Mouse (Mus musculus) forebrain, embryonic 11.5 days (tissue): ENCODE measurements around the gene Ssr4. TPM values are rescaled to one million over a fixed set of nuclear protein-coding genes. Genes with fewer than 3 reads are reported as not detected.
A peak's percentile ranks its signal among the peaks of the same experiment; 100 is the strongest.

Source experiments
- ATAC-seq: fragments of 200-750 bp; cut with Nextera tagmentation; replicated peaks from 2 replicates; pipeline ENCODE4 v1.8.0; 2017; ENCODE audit warnings: moderate TSS enrichment; ENCODE audit not compliant: low FRiP score
- DNase-seq: peaks from one replicate; pipeline ENCODE4 v3.0.0-alpha.2; 2017; ENCODE audit warnings: low spot score
- H3K27ac ChIP-seq: fragments of 300-500 bp; sonication (generic); 2 replicates; pipeline ENCODE4 v1.5.1; 2014; ENCODE audit warnings: low read depth, low read length
- H3K27me3 ChIP-seq: fragments of 300-500 bp; sonication (generic); 2 replicates; pipeline ENCODE4 v1.6.1; 2014; ENCODE audit warnings: mild to moderate bottlenecking, low read length, mixed read lengths; ENCODE audit not compliant: control insufficient read depth, insufficient read depth
- H3K36me3 ChIP-seq: fragments of 300-500 bp; sonication (generic); 2 replicates; pipeline ENCODE4 v1.6.1; 2014; ENCODE audit warnings: mild to moderate bottlenecking, low read length, moderate library complexity, mixed read lengths; ENCODE audit not compliant: control insufficient read depth, insufficient read depth
- H3K4me1 ChIP-seq: fragments of 300-500 bp; sonication (generic); replicated peaks from 2 replicates; pipeline ENCODE4 v1.6.1; 2014; ENCODE audit warnings: low read length, mixed read lengths; ENCODE audit not compliant: control insufficient read depth, insufficient read depth
- H3K4me2 ChIP-seq: fragments of 300-500 bp; sonication (generic); 2 replicates; pipeline ENCODE4 v1.6.1; 2014; ENCODE audit warnings: low read depth, mild to moderate bottlenecking, low read length, moderate library complexity, mixed read lengths; ENCODE audit not compliant: severe bottlenecking
- H3K4me3 ChIP-seq: fragments of 300-500 bp; sonication (generic); 2 replicates; pipeline ENCODE4 v1.5.1; 2014; ENCODE audit warnings: low read depth, low read length
- H3K9ac ChIP-seq: fragments of 300-500 bp; sonication (generic); 2 replicates; pipeline ENCODE4 v1.6.1; 2014; ENCODE audit warnings: low read length
- H3K9me3 ChIP-seq: fragments of 300-500 bp; sonication (generic); 2 replicates; pipeline ENCODE4 v1.6.1; 2016; ENCODE audit warnings: low read length, mixed read lengths; ENCODE audit not compliant: control insufficient read depth
- WGBS: fragments of 180-500 bp; shearing (Covaris S2); extraction: QIAGEN DNeasy Blood & Tissue Kit; methylation state at CpG from one replicate; pipeline ENCODE4 v1.1.7; 2014; 5-methylcytosine and 5-hydroxymethylcytosine counted together
- polyA plus RNA-seq: library from polyadenylated mRNA; unstranded; fragments of >200 nt; fragmentation: Nextera tagmentation; extraction: Ambion mirVana; gene quantifications from 2 replicates; pipeline ENCODE4 v1.2.1, GENCODE M21; 2014

Ssr4 gene
- polyA plus RNA-seq, 1 experiment from 2014 or later: 109 TPM

- ATAC-seq: no peak
- Histone ChIP-seq H3K9me3 (no peaks in the 10 kb centered on the region), H3K36me3 (no peaks in the 10 kb centered on the region), H3K9ac (no peak overlapping the region), H3K4me1 (no peaks in the 10 kb centered on the region), H3K4me2 (no peak overlapping the region), H3K4me3 (no peak overlapping the region), H3K27me3 (no peaks in the 10 kb centered on the region), H3K27ac (no peak overlapping the region)
- DNase-seq: no peak
- WGBS: 18% methylated on average over 1 of the region's 1 CpGs
Measured at GRCm38 (mm10) chrX:73793505-73793904, 6.7 kb downstream of the Ssr4 start.

- Histone ChIP-seq H3K9me3 (no peaks in the 10 kb centered on the region), H3K9ac (no peak overlapping the region), H3K27ac (no peak overlapping the region), H3K36me3 (no peaks in the 10 kb centered on the region), H3K4me3 (no peak overlapping the region), H3K4me1 (no peaks in the 10 kb centered on the region), H3K4me2 (no peak overlapping the region), H3K27me3 (no peaks in the 10 kb centered on the region)
- no peak for ATAC-seq
- no peak for DNase-seq
- 88% methylated on average over 2 of the region's 2 CpGs for WGBS
Measured at GRCm38 (mm10) chrX:73797511-73797910, 10.7 kb downstream of the Ssr4 start.

GRCm38 (mm10) chrX:73798502-73798901 lies 11.7 kb downstream of the Ssr4 start:
- H3K9me3 ChIP-seq: no peaks in the 10 kb centered on the region
- no peak overlapping the region for H3K27ac ChIP-seq
- ATAC-seq (peak; percentile 65), DNase-seq (peak; percentile 77)
- no peaks in the 10 kb centered on the region for H3K4me1 ChIP-seq
- WGBS: 56% methylated on average over 6 of the region's 9 CpGs
- H3K4me3 ChIP-seq: no peak overlapping the region
- no peaks in the 10 kb centered on the region for H3K36me3 ChIP-seq
- H3K27me3 ChIP-seq: no peaks in the 10 kb centered on the region
- H3K4me2 ChIP-seq: no peak overlapping the region
- H3K9ac ChIP-seq: no peak overlapping the region

GRCm38 (mm10) chrX:73805814-73806213 lies 19.0 kb downstream of the Ssr4 start:
- no peaks in the 10 kb centered on the region for H3K9me3 ChIP-seq
- no peak overlapping the region for H3K27ac ChIP-seq
- H3K4me1 ChIP-seq: no peaks in the 10 kb centered on the region
- ATAC-seq (no peak), DNase-seq (no peak)
- H3K4me3 ChIP-seq: no peak overlapping the region
- H3K36me3 ChIP-seq: no peaks in the 10 kb centered on the region
- no peak overlapping the region for H3K4me2 ChIP-seq
- no peak overlapping the region for H3K9ac ChIP-seq
- H3K27me3 ChIP-seq: no peaks in the 10 kb centered on the region
- WGBS: 50% methylated on average over 1 of the region's 1 CpGs

- Histone ChIP-seq H3K4me2 (peak overlapping the region; percentile 49; the same call in 1 of the 2 replicates), H3K27ac (no peak overlapping the region), H3K36me3 (no peaks in the 10 kb centered on the region), H3K27me3 (no peaks in the 10 kb centered on the region), H3K4me1 (no peaks in the 10 kb centered on the region), H3K4me3 (peak overlapping the region; percentile 20), H3K9me3 (no peaks in the 10 kb centered on the region), H3K9ac (peak overlapping the region; percentile 71)
- 0 out of 2 replicates have a peak, but pooled peaks have one; percentile 67 for ATAC-seq
- WGBS: 11% methylated on average over 11 of the region's 14 CpGs
- DNase-seq: peak; percentile 60
Measured at GRCm38 (mm10) chrX:73815072-73815471, 28.2 kb downstream of the Ssr4 start.

- H3K27ac ChIP-seq: no peak overlapping the region
- WGBS: 53% methylated on average over 3 of the region's 3 CpGs
Measured at GRCm38 (mm10) chrX:73816596-73817314, 29.9 kb downstream of the Ssr4 start.

GRCm38 (mm10) chrX:73823747-73824146 lies 36.9 kb downstream of the Ssr4 start:
- H3K4me1 ChIP-seq: no peaks in the 10 kb centered on the region
- H3K36me3 ChIP-seq: no peaks in the 10 kb centered on the region
- H3K27me3 ChIP-seq: no peaks in the 10 kb centered on the region
- H3K4me3 ChIP-seq: peak overlapping the region; percentile 54
- peak overlapping the region; percentile 67 for H3K4me2 ChIP-seq
- no peaks in the 10 kb centered on the region for H3K9me3 ChIP-seq
- WGBS: 27% methylated on average over 17 of the region's 17 CpGs
- ATAC-seq (peak; percentile 60), DNase-seq (peak; percentile 53)
- H3K27ac ChIP-seq: no peak overlapping the region
- peak overlapping the region; percentile 70 for H3K9ac ChIP-seq

More at GRCm38 (mm10) chrX:73816596-73817314, 29.9 kb downstream of the Ssr4 start:
- no peak for ATAC-seq
- Histone ChIP-seq H3K4me1 (no peaks in the 10 kb centered on the region), H3K9me3 (no peaks in the 10 kb centered on the region), H3K27me3 (no peaks in the 10 kb centered on the region), H3K9ac (no peak overlapping the region), H3K4me2 (no peak overlapping the region), H3K36me3 (no peaks in the 10 kb centered on the region), H3K4me3 (no peak overlapping the region)
- DNase-seq: no peak

GRCm38 (mm10) chrX:73824185-73825151 lies 37.6 kb downstream of the Ssr4 start, which contains the start of gene Pdzd4:
Pdzd4 (minus strand) TSS chrX:73824969.
- Histone ChIP-seq H3K36me3 (no peaks in the 10 kb centered on the region), H3K9me3 (no peaks in the 10 kb centered on the region), H3K4me1 (no peaks in the 10 kb centered on the region), H3K27me3 (no peaks in the 10 kb centered on the region), H3K4me2 (peak within 1 kb of the TSS; percentile 67), H3K27ac (peak within 1 kb of the TSS; percentile 34; the same call in 1 of the 2 replicates), H3K9ac (peak within 1 kb of the TSS; percentile 70), H3K4me3 (peak within 1 kb of the TSS; percentile 54)
- peak; percentile 75 for DNase-seq
- ATAC-seq: peak; percentile 84
- 19% methylated on average over 77 of the region's 84 CpGs for WGBS
